Mouse (Mus musculus) ES-E14 (cell line): Measurements from ENCODE around the gene Gps2.

Source experiments
- MAFK ChIP-seq: IDR thresholded peaks from 2 replicates; pipeline ENCODE4 v1.6.1; 2014; ENCODE audit warnings: mild to moderate bottlenecking, low read depth, low read length, inconsistent platforms; ENCODE audit not compliant: insufficient read depth
- ZNF384 ChIP-seq: IDR thresholded peaks from 2 replicates; pipeline ENCODE4 v1.6.1; 2012; ENCODE audit warnings: low read depth, low read length, inconsistent platforms

- TF ChIP-seq MAFK (no peak), ZNF384 (no peak)
Measured at GRCm38 (mm10) chr11:69940962-69941361, 27.3 kb downstream of the Gps2 start.
